Mouse (Mus musculus) liver, embryonic 13.5 days (tissue): Measurements from ENCODE around the gene Dscaml1. TPM values are rescaled to one million over a fixed set of nuclear protein-coding genes. Genes with fewer than 3 reads are reported as not detected.

Experiments used
- ATAC-seq: fragments of 200-750 bp; cut with Nextera tagmentation; 2 replicates; pipeline ENCODE4 v1.8.0; 2017; ENCODE audit warnings: low read depth, mild to moderate bottlenecking, moderate number of reproducible peaks, moderate library complexity
- DNase-seq: peaks from one replicate; pipeline ENCODE4 v3.0.0; 2022
- H3K27ac ChIP-seq: fragments of 300-500 bp; sonication (generic); 2 replicates; pipeline ENCODE4 v1.5.1; 2015; ENCODE audit warnings: moderate library complexity, mild to moderate bottlenecking, inconsistent platforms
- H3K27me3 ChIP-seq: fragments of 300-500 bp; sonication (generic); 2 replicates; pipeline ENCODE4 v1.6.1; 2015; ENCODE audit warnings: mild to moderate bottlenecking, inconsistent platforms
- H3K36me3 ChIP-seq: fragments of 300-500 bp; sonication (generic); 2 replicates; pipeline ENCODE4 v1.6.1; 2015; ENCODE audit warnings: mild to moderate bottlenecking, inconsistent platforms
- H3K4me1 ChIP-seq: fragments of 300-500 bp; sonication (generic); replicated peaks from 2 replicates; pipeline ENCODE4 v1.6.1; 2015; ENCODE audit warnings: inconsistent platforms
- H3K4me2 ChIP-seq: fragments of 300-500 bp; sonication (generic); 2 replicates; pipeline ENCODE4 v1.6.1; 2015; ENCODE audit warnings: inconsistent platforms, mild to moderate bottlenecking, moderate library complexity
- H3K4me3 ChIP-seq: fragments of 300-500 bp; sonication (generic); replicated peaks from 2 replicates; pipeline ENCODE4 v1.5.1; 2015; ENCODE audit warnings: mild to moderate bottlenecking, inconsistent platforms
- H3K9ac ChIP-seq: fragments of 300-500 bp; sonication (generic); 2 replicates; pipeline ENCODE4 v1.6.1; 2015; ENCODE audit warnings: mild to moderate bottlenecking, inconsistent platforms
- H3K9me3 ChIP-seq: fragments of 300-500 bp; sonication (generic); replicated peaks from 2 replicates; pipeline ENCODE4 v1.6.1; 2016; ENCODE audit warnings: inconsistent platforms
- WGBS: fragments of 180-500 bp; shearing (Covaris S2); methylation state at CpG from one replicate; pipeline ENCODE4 v1.1.7; 2015; ENCODE audit not compliant: insufficient replicate concordance; 5-methylcytosine and 5-hydroxymethylcytosine counted together
- polyA plus RNA-seq: library from polyadenylated mRNA; unstranded; fragments of >200 nt; fragmentation: Nextera tagmentation; extraction: Ambion mirVana; gene quantifications from 2 replicates; pipeline ENCODE4 v1.2.1, GENCODE M21; 2015

Dscaml1 gene
- polyA plus RNA-seq, 1 experiment from 2014 or later = not detected

GRCm38 (mm10) chr9:45719997-45720396 is 293.6 kb downstream of the Dscaml1 start:
- no peak overlapping the region for H3K4me3 ChIP-seq
- no peak overlapping the region for H3K27ac ChIP-seq
- WGBS = 48% methylated on average over 7 of the region's 7 CpGs
- ATAC-seq = no peak
- no peak overlapping the region for H3K4me2 ChIP-seq
- no peak for DNase-seq
- H3K27me3 ChIP-seq = no peaks in the 10 kb centered on the region
- H3K9me3 ChIP-seq = no peaks in the 10 kb centered on the region
- no peaks in the 10 kb centered on the region for H3K36me3 ChIP-seq
- H3K4me1 ChIP-seq = no peaks in the 10 kb centered on the region
- H3K9ac ChIP-seq = no peak overlapping the region

GRCm38 (mm10) chr9:45731851-45732250 is 305.4 kb downstream of the Dscaml1 start:
- Histone ChIP-seq H3K9me3 (no peaks in the 10 kb centered on the region), H3K4me1 (no peaks in the 10 kb centered on the region), H3K9ac (no peak overlapping the region), H3K36me3 (no peaks in the 10 kb centered on the region), H3K4me2 (no peak overlapping the region), H3K4me3 (no peak overlapping the region), H3K27ac (no peak overlapping the region), H3K27me3 (no peaks in the 10 kb centered on the region)
- DNase-seq (no peak), ATAC-seq (no peak)
- WGBS = 65% methylated on average over 5 of the region's 5 CpGs

- DNase-seq (no peak), ATAC-seq (no peak)
- Histone ChIP-seq H3K4me3 (no peak overlapping the region), H3K27ac (no peak overlapping the region), H3K9me3 (no peaks in the 10 kb centered on the region), H3K4me1 (no peaks in the 10 kb centered on the region), H3K36me3 (no peaks in the 10 kb centered on the region), H3K4me2 (no peak overlapping the region), H3K27me3 (no peaks in the 10 kb centered on the region), H3K9ac (no peak overlapping the region)
- WGBS = 44% methylated on average over 6 of the region's 6 CpGs
Observed at GRCm38 (mm10) chr9:45733246-45733645, 306.8 kb downstream of the Dscaml1 start.

GRCm38 (mm10) chr9:45739001-45739701 is 312.7 kb downstream of the Dscaml1 start:
- Histone ChIP-seq H3K4me1 (no peaks in the 10 kb centered on the region), H3K27me3 (peaks cover 3% of the 10 kb centered on the region; the same call in 1 of the 2 replicates), H3K36me3 (no peaks in the 10 kb centered on the region), H3K27ac (no peak overlapping the region), H3K9me3 (no peaks in the 10 kb centered on the region), H3K4me3 (no peak overlapping the region), H3K9ac (no peak overlapping the region), H3K4me2 (no peak overlapping the region)
- 50% methylated on average over 12 of the region's 12 CpGs for WGBS
- DNase-seq (no peak), ATAC-seq (no peak)

- H3K4me1 ChIP-seq = peaks cover 1% of the 10 kb centered on the region; the same call in 1 of the 2 replicates
- peaks cover 3% of the 10 kb centered on the region; the same call in 1 of the 2 replicates for H3K27me3 ChIP-seq
- no peak overlapping the region for H3K9ac ChIP-seq
- H3K9me3 ChIP-seq = no peaks in the 10 kb centered on the region
- no peak overlapping the region for H3K4me2 ChIP-seq
- no peak overlapping the region for H3K4me3 ChIP-seq
- H3K36me3 ChIP-seq = no peaks in the 10 kb centered on the region
- WGBS = 61% methylated on average over 17 of the region's 17 CpGs
- DNase-seq = no peak
- ATAC-seq = no peak
- no peak overlapping the region for H3K27ac ChIP-seq
Observed at GRCm38 (mm10) chr9:45739702-45740583, 313.5 kb downstream of the Dscaml1 start.

- DNase-seq = no peak
- Histone ChIP-seq H3K9me3 (no peaks in the 10 kb centered on the region), H3K9ac (no peak overlapping the region), H3K4me2 (no peak overlapping the region), H3K27ac (no peak overlapping the region), H3K27me3 (peaks cover 3% of the 10 kb centered on the region; the same call in 1 of the 2 replicates), H3K36me3 (no peaks in the 10 kb centered on the region), H3K4me1 (peaks cover 5% of the 10 kb centered on the region; the same call in 1 of the 2 replicates), H3K4me3 (no peak overlapping the region)
- 45% methylated on average over 2 of the region's 2 CpGs for WGBS
- ATAC-seq = no peak
Observed at GRCm38 (mm10) chr9:45740584-45740980, 314.2 kb downstream of the Dscaml1 start.

GRCm38 (mm10) chr9:45745451-45745850 is 319.0 kb downstream of the Dscaml1 start:
- peak; percentile 57 for ATAC-seq
- no peak for DNase-seq
- Histone ChIP-seq H3K4me2 (no peak overlapping the region), H3K27ac (no peak overlapping the region), H3K27me3 (0 out of 2 replicates have a peak, but pooled peaks cover 3% of the 10 kb centered on the region), H3K4me1 (peaks cover 5% of the 10 kb centered on the region; the same call in 1 of the 2 replicates), H3K4me3 (no peak overlapping the region), H3K36me3 (no peaks in the 10 kb centered on the region), H3K9me3 (no peaks in the 10 kb centered on the region), H3K9ac (no peak overlapping the region)
- WGBS = 27% methylated on average over 7 of the region's 7 CpGs

- no peak overlapping the region for H3K4me3 ChIP-seq
- peaks cover 4% of the 10 kb centered on the region; the same call in 1 of the 2 replicates for H3K4me1 ChIP-seq
- no peaks in the 10 kb centered on the region for H3K27me3 ChIP-seq
- no peak overlapping the region for H3K4me2 ChIP-seq
- DNase-seq (no peak), ATAC-seq (no peak)
- H3K9ac ChIP-seq = no peak overlapping the region
- WGBS = 63% methylated on average over 4 of the region's 4 CpGs
- H3K36me3 ChIP-seq = no peaks in the 10 kb centered on the region
- no peaks in the 10 kb centered on the region for H3K9me3 ChIP-seq
- no peak overlapping the region for H3K27ac ChIP-seq
Observed at GRCm38 (mm10) chr9:45749917-45750316, 323.5 kb downstream of the Dscaml1 start.

GRCm38 (mm10) chr9:45754452-45755091 is 328.1 kb downstream of the Dscaml1 start:
- H3K27me3 ChIP-seq = no peaks in the 10 kb centered on the region
- no peaks in the 10 kb centered on the region for H3K4me1 ChIP-seq
- H3K9me3 ChIP-seq = no peaks in the 10 kb centered on the region
- H3K4me2 ChIP-seq = no peak overlapping the region
- H3K27ac ChIP-seq = no peak overlapping the region
- no peak for ATAC-seq
- H3K36me3 ChIP-seq = no peaks in the 10 kb centered on the region
- no peak for DNase-seq
- H3K9ac ChIP-seq = no peak overlapping the region
- 28% methylated on average over 8 of the region's 8 CpGs for WGBS
- no peak overlapping the region for H3K4me3 ChIP-seq

- H3K36me3 ChIP-seq = peaks cover 4% of the 10 kb centered on the region; the same call in 1 of the 2 replicates
- H3K27ac ChIP-seq = no peak overlapping the region
- no peak overlapping the region for H3K4me3 ChIP-seq
- no peaks in the 10 kb centered on the region for H3K4me1 ChIP-seq
- H3K9me3 ChIP-seq = no peaks in the 10 kb centered on the region
- H3K27me3 ChIP-seq = no peaks in the 10 kb centered on the region
- H3K9ac ChIP-seq = no peak overlapping the region
- DNase-seq = no peak
- no peak overlapping the region for H3K4me2 ChIP-seq
- WGBS = 60% methylated on average over 6 of the region's 6 CpGs
- no peak for ATAC-seq
Observed at GRCm38 (mm10) chr9:45766195-45766594, 339.8 kb downstream of the Dscaml1 start.

GRCm38 (mm10) chr9:45767155-45767554 is 340.7 kb downstream of the Dscaml1 start:
- no peaks in the 10 kb centered on the region for H3K27me3 ChIP-seq
- 76% methylated on average over 8 of the region's 8 CpGs for WGBS
- H3K9ac ChIP-seq = no peak overlapping the region
- H3K4me3 ChIP-seq = no peak overlapping the region
- H3K4me2 ChIP-seq = no peak overlapping the region
- no peak overlapping the region for H3K27ac ChIP-seq
- H3K9me3 ChIP-seq = no peaks in the 10 kb centered on the region
- no peaks in the 10 kb centered on the region for H3K4me1 ChIP-seq
- no peak for DNase-seq
- ATAC-seq = no peak
- H3K36me3 ChIP-seq = peaks cover 4% of the 10 kb centered on the region; the same call in 1 of the 2 replicates
